Mouse (Mus musculus) granulocyte monocyte progenitor cell, adult 5-6 weeks (primary cell): ENCODE results near the gene Bahcc1. TPM values are rescaled to one million over a fixed set of nuclear protein-coding genes. Genes with fewer than 3 reads are reported as not detected.

Experiments
- ATAC-seq: replicated peaks from 2 replicates; pipeline ENCODE4 v1.8.0; 2016; ENCODE audit warnings: mild to moderate bottlenecking, moderate TSS enrichment, inconsistent platforms; ENCODE audit not compliant: poor library complexity, severe bottlenecking
- total RNA-seq, 2 experiments: library from RNA; stranded (forward) in 1 of 2; stranded (reverse) in 1 of 2; fragments of 200-712, 200-1000 nt in 1 of 2; fragments of >200 nt in 1 of 2; fragmentation: Nextera tagmentation in 1 of 2; gene quantifications; 2 replicates each; pipeline ENCODE4 v1.2.3; 2014 to 2017

The Bahcc1 gene
- total RNA-seq, 2 experiments from 2014 or later = 4.7 to 22.5 TPM

- no peak for ATAC-seq
These were observed 25.2 kb downstream of the Bahcc1 start for GRCm38 (mm10) chr11:120257911-120258310.

GRCm38 (mm10) chr11:120258896-120259689 lies 26.3 kb downstream of the Bahcc1 start:
- no peak for ATAC-seq

GRCm38 (mm10) chr11:120259792-120260768 lies 27.3 kb downstream of the Bahcc1 start:
- ATAC-seq = no peak

GRCm38 (mm10) chr11:120260769-120261150 lies 28.0 kb downstream of the Bahcc1 start:
- peak; percentile 31 for ATAC-seq

- peak; percentile 43 for ATAC-seq
These were observed 28.9 kb downstream of the Bahcc1 start for GRCm38 (mm10) chr11:120261416-120262355.

- peak; percentile 78 for ATAC-seq
These were observed 29.7 kb downstream of the Bahcc1 start for GRCm38 (mm10) chr11:120262356-120262901.

- ATAC-seq = no peak
These were observed 30.4 kb downstream of the Bahcc1 start for GRCm38 (mm10) chr11:120263176-120263575.

GRCm38 (mm10) chr11:120264008-120264407 lies 31.3 kb downstream of the Bahcc1 start:
- ATAC-seq = no peak

GRCm38 (mm10) chr11:120265458-120265857 lies 32.7 kb downstream of the Bahcc1 start:
- no peak for ATAC-seq

- ATAC-seq = no peak
These were observed 33.6 kb downstream of the Bahcc1 start for GRCm38 (mm10) chr11:120266259-120266758.

GRCm38 (mm10) chr11:120267274-120267673 lies 34.5 kb downstream of the Bahcc1 start:
- ATAC-seq = no peak

- peak; percentile 53 for ATAC-seq
These were observed 34.9 kb downstream of the Bahcc1 start for GRCm38 (mm10) chr11:120267676-120268075.

- ATAC-seq = peak; percentile 86
These were observed 35.6 kb downstream of the Bahcc1 start for GRCm38 (mm10) chr11:120268195-120268967.

GRCm38 (mm10) chr11:120269007-120269406 lies 36.3 kb downstream of the Bahcc1 start:
- ATAC-seq = no peak

GRCm38 (mm10) chr11:120269498-120270104 lies 36.9 kb downstream of the Bahcc1 start:
- no peak for ATAC-seq

- no peak for ATAC-seq
These were observed 46.6 kb downstream of the Bahcc1 start for GRCm38 (mm10) chr11:120279335-120279734.

- peak; percentile 46 for ATAC-seq
These were observed 47.6 kb downstream of the Bahcc1 start for GRCm38 (mm10) chr11:120280281-120280773.

- ATAC-seq = no peak
These were observed 48.0 kb downstream of the Bahcc1 start for GRCm38 (mm10) chr11:120280774-120281173.
